Mouse (Mus musculus) monocyte, adult 5-6 weeks (primary cell): ENCODE data around the gene Limch1. TPM values are rescaled to one million over a fixed set of nuclear protein-coding genes. Genes with fewer than 3 reads are reported as not detected.

Experiments used
- ATAC-seq: fragments of 153-309, 156-312 bp; replicated peaks from 2 replicates; pipeline ENCODE4 v1.8.0; 2017; ENCODE audit warnings: mild to moderate bottlenecking; ENCODE audit not compliant: low TSS enrichment, insufficient number of reproducible peaks, severe bottlenecking, poor library complexity, low FRiP score
- total RNA-seq: library from RNA; stranded (forward); fragments of 200-1000, 200-491, 200-594 nt; gene quantifications from 3 replicates; pipeline ENCODE4 v1.2.3, GENCODE M21; 2017

Limch1 gene
- total RNA-seq, 1 experiment from 2014 or later: not detected

DNA sequence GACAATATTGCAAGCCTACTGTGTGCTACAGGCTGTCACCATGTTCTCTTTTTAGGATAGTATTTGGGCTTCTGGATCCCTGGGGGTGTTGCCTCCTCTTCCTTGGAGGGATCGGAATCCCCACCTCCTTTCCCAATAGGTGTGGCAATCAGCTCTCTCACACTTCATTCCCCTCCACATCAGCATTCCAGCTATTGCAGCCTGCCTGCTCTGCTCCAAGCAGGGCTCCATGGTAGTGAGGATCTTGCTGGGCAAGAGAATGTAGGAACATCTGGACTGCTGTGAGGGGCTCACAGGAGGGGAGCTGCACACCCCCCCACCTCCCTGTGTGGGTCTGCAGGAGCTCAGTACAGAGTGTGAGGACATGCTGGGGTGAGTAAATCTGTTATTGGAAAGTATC lies 152.6 kb downstream of the Limch1 start:
- ATAC-seq: no peak

- ATAC-seq: no peak
Observed at GRCm38 (mm10) chr5:66898811-66899430, 153.3 kb downstream of the Limch1 start.

DNA sequence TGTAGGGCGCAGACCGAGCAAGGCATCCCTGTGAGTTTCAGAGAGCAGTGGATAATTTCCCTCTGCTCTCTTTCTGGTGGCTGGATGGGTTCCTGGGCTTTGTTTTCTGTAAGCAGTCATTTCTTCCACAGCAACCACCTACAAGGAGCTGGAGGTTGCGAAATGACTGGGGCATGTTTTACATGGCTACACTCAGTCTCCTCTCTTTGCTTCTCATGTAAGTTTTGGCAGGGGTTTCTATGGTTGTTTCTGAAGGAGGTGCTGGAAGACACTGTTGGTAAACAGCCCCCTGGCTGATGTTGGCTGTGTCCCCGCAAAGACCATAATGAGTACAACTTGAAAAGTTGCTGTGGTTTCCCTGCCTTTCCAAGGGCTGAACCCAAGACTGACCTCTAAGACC lies 155.5 kb downstream of the Limch1 start:
- no peak for ATAC-seq

- ATAC-seq: no peak
Observed at GRCm38 (mm10) chr5:66904835-66905234, 159.2 kb downstream of the Limch1 start.

- ATAC-seq: no peak
Observed at GRCm38 (mm10) chr5:66908883-66909282, 163.3 kb downstream of the Limch1 start.

GRCm38 (mm10) chr5:66909962-66910361 lies 164.3 kb downstream of the Limch1 start:
- ATAC-seq: no peak

GRCm38 (mm10) chr5:66910610-66911009 lies 165.0 kb downstream of the Limch1 start:
- no peak for ATAC-seq

DNA sequence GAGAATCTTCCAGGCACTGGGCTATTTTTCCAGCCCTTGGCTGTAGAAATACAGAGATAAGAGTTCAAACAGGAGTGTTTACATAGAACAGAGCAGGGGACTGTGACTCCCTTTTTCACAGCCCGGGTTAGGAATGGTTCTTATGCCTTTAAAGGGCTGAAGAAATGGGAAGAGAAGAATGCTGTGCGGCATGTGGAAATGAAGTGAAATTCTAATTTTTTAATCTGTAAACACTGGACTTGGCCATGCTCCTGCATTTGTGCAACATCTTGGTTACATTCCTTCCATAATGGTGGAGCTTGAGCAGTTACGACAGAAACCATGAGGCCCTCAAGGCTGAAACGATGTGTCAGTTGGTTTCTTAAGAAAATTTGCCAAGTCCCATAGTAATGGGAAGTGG lies 165.4 kb downstream of the Limch1 start:
- ATAC-seq: no peak

- ATAC-seq: no peak
Observed at GRCm38 (mm10) chr5:66913791-66914190, 168.2 kb downstream of the Limch1 start.

- ATAC-seq: no peak
Observed at GRCm38 (mm10) chr5:66917353-66918315, 172.0 kb downstream of the Limch1 start.

GRCm38 (mm10) chr5:66918316-66919305 lies 173.0 kb downstream of the Limch1 start:
- ATAC-seq: no peak

DNA sequence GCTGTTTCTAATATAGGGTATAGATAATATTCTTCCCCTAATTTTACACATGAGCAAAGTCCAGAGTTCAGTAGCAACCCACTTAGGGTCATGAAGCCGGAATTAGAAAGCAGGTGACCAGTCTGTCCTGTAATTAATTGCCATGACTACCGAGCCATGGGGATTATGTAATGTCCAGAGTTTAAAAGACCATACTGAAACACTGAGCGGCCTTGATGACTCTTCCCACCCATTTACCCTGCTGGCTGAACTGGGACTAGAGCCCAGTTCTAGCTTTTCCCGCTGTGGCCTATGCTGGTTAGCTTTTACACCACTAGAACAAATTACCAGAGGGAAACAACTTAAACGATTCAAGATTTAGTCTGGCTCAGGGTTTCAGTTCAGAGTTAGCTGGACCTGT lies 177.0 kb downstream of the Limch1 start:
- no peak for ATAC-seq

DNA sequence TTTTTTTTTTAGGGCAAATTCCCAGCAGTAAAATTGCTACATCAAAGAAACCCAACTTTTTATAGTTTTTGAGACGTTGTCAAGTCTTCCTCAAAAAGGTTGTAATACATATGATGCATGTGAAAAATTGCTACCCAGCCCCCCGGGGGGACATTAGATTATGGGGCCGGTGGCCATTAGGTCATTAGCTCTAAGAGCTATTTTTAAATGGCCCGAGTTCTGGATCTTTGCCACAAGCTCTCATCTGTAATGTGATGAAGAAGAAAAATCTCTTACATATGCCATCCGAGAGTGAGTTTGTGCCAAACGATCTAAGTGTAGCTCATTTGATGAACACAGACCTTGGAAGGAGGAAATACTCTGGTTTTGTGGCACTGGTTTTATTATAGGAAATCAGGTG lies 183.7 kb downstream of the Limch1 start:
- no peak for ATAC-seq

GRCm38 (mm10) chr5:66933134-66933804 lies 187.6 kb downstream of the Limch1 start:
- no peak for ATAC-seq

- no peak for ATAC-seq
Observed at GRCm38 (mm10) chr5:66934585-66934984, 189.0 kb downstream of the Limch1 start.

- ATAC-seq: no peak
Observed at GRCm38 (mm10) chr5:66937376-66937775, 191.7 kb downstream of the Limch1 start.

- ATAC-seq: no peak
Observed at GRCm38 (mm10) chr5:66941710-66942450, 196.3 kb downstream of the Limch1 start.

DNA sequence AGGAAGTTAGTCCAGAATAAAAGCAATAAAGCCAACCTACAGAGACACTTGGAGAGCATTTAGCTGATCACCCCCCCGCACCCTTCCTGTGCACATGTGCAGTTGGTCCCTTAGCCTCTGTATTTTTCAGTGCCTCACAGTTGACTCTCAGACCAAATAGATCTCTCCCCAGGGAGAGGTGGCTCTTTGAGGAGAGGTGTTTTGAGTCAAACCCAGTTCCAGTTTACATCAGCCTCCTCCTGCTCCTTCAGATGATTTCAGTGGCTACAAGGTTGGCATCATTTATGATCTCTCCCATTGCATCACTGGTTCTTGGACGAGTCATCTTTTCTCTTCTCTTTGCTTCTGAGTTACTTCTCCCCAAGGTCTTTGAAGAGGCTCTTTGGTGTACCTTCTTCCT lies 197.3 kb downstream of the Limch1 start:
- ATAC-seq: no peak
